Mouse (Mus musculus): ENCODE data around the gene 1700014D04Rik. TPM values are rescaled to one million over a fixed set of nuclear protein-coding genes. Genes with fewer than 3 reads are reported as not detected.
A peak's percentile ranks its signal among the peaks of the same experiment; 100 is the strongest.
"Not testable (repeated sequence)": the region's sequence is repeated elsewhere in the genome, so short reads cannot be mapped to it uniquely, and the experiment has no call there.

1700014D04Rik gene
- polyA plus RNA-seq (2014; fragmentation: Nextera tagmentation; extraction: Ambion mirVana) = 0.09 TPM in 2 replicates

DNA sequence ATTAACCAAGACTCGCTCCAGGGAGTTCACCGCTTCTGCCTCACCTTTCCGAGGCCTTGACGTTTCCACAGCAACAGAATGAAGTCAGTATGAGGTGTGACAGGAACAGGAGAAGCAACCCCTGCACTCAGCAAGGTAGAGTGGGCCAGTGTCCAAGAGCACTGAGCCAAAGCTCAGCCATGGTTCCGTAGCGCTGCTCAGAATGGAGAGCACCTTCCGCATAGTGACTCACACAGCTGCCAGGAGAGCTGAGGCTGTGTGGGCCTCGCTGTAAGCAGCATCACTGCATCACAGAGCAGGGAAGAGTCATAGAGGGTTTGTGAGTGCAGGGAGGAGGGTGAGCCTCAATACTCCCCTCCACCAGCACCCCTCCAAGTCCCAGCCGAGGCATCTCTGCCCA, at the start of gene 1700014D04Rik:
TSS of gene 1700014D04Rik (minus strand) at position 42 of the 400 bp plus-strand sequence.
- ATAC-seq (ENCODE audit: insufficient read depth, low FRiP score, low TSS enrichment) (no peak), DNase-seq (ENCODE audit: low spot score) (no peak)
- Histone ChIP-seq H3K27ac (ENCODE audit: low read depth, low read length) (no peak within 1 kb of the TSS), H3K27me3 (ENCODE audit: control insufficient read depth, insufficient read depth, low read length) (no peaks in the 10 kb centered on the region), H3K9me3 (ENCODE audit: control insufficient read depth, low read length) (no peaks in the 10 kb centered on the region), H3K36me3 (ENCODE audit: control insufficient read depth, insufficient read depth, low read length) (no peaks in the 10 kb centered on the region), H3K4me3 (ENCODE audit: low read depth, low read length) (no peak within 1 kb of the TSS), H3K4me2 (ENCODE audit: low read depth) (no peak within 1 kb of the TSS), H3K4me1 (ENCODE audit: control insufficient read depth, insufficient read depth, low read length) (no peaks in the 10 kb centered on the region), H3K9ac (ENCODE audit: low read length) (no peak within 1 kb of the TSS)
- WGBS = 90% methylated on average over 9 of the region's 9 CpGs

DNA sequence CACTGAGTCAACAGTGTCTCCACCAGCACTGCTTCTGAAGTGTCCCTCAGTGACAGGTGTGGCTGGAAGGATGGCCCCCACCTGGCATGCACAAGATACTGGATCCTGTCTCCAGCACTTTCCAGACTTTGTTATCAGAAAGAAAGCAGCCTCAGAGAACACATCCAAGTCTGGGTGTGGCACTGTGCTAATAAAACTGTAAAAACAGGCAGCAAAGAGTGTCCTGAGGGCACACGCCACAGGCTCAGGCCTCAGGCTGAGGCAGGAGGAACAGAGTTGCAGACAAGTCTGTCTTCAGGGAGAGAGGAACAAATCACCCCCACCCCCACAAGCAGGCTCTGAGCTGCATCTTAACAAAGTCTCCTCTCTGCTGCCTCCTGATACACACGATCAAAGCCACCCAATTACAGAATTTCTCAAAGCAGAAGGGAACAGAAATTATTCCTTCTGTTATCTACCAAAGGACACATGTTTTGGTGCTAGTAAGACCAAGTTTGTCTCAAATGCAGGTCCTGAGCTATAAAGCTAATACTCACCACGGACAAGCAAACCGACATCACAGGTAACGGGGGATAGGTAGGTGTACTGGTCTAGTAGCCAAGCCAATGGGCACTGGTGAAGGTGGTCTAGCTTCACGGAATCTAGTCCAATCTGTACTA, 49.4 kb upstream of the 1700014D04Rik start:
- no peak for DNase-seq (ENCODE audit: low spot score)
- H3K27ac ChIP-seq (ENCODE audit: low read depth, low read length) = no peak overlapping the region
- H3K4me1 ChIP-seq (ENCODE audit: control insufficient read depth, insufficient read depth, low read length) = no peaks in the 10 kb centered on the region
- H3K9me3 ChIP-seq (ENCODE audit: control insufficient read depth, low read length) = no peaks in the 10 kb centered on the region
- 92% methylated on average over 6 of the region's 6 CpGs for WGBS
- no peaks in the 10 kb centered on the region for H3K27me3 ChIP-seq (ENCODE audit: control insufficient read depth, insufficient read depth, low read length)
- no peak overlapping the region for H3K4me2 ChIP-seq (ENCODE audit: low read depth)
- no peak for ATAC-seq (ENCODE audit: insufficient read depth, low FRiP score, low TSS enrichment)
- H3K36me3 ChIP-seq (ENCODE audit: control insufficient read depth, insufficient read depth, low read length) = peaks cover 14% of the 10 kb centered on the region
- H3K4me3 ChIP-seq (ENCODE audit: low read depth, low read length) = no peak overlapping the region
- H3K9ac ChIP-seq (ENCODE audit: low read length) = no peak overlapping the region

DNA sequence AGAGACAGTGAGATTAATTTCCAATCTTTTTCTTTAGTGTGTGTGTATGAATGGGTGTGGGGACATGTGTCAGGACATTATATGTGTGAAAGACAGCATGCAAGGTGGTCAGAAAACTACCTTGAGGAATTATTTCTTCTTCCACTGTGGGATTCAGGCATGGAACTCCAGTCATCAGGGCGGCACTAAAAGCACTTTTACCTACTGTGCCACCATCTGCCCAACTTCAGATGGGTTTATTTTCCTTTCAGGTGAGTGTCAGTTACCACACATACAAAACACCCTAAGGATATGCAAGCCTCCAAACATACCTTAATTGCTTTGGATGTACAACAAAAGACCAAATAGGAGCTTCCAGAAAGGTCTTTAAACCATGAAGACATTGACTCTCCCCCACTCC, 48.2 kb upstream of the 1700014D04Rik start:
- peaks cover 14% of the 10 kb centered on the region for H3K36me3 ChIP-seq (ENCODE audit: control insufficient read depth, insufficient read depth, low read length)
- 100% methylated on average over 1 of the region's 1 CpGs for WGBS

DNA sequence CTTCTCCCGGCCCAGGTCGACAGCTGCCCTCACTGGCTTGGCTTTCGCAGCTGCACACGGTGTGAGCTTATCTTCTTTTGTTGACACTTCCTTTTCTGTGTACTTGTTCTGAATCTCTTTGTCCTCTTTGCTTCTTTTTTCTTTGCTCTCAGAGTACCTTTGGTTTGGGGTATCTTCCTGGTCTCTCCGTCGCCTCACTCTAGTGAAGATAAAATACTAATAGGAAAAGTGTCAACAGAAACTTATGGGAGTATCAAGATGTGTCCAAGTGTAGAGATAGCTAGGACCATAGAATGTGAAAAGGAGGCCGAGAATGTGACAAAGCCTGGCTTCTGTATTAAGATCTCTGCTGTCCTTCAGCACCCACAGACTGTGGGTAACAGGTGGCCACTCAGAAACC, 35.6 kb upstream of the 1700014D04Rik start, which contains the start of gene Gm49354:
TSS of gene Gm49354 (minus strand) at position 101 of the 400 bp plus-strand sequence.
- no peak within 1 kb of the TSS for H3K9ac ChIP-seq (ENCODE audit: low read length)
- DNase-seq (ENCODE audit: low spot score) = no peak
- H3K36me3 ChIP-seq (ENCODE audit: control insufficient read depth, insufficient read depth, low read length) = peaks cover 20% of the 10 kb centered on the region
- H3K9me3 ChIP-seq (ENCODE audit: control insufficient read depth, low read length) = no peaks in the 10 kb centered on the region
- no peak within 1 kb of the TSS for H3K4me2 ChIP-seq (ENCODE audit: low read depth)
- no peaks in the 10 kb centered on the region for H3K4me1 ChIP-seq (ENCODE audit: control insufficient read depth, insufficient read depth, low read length)
- H3K27ac ChIP-seq (ENCODE audit: low read depth, low read length) = no peak within 1 kb of the TSS
- no peak for ATAC-seq (ENCODE audit: insufficient read depth, low FRiP score, low TSS enrichment)
- H3K4me3 ChIP-seq (ENCODE audit: low read depth, low read length) = no peak within 1 kb of the TSS
- H3K27me3 ChIP-seq (ENCODE audit: control insufficient read depth, insufficient read depth, low read length) = no peaks in the 10 kb centered on the region
- WGBS = 94% methylated on average over 7 of the region's 7 CpGs

More for the DNA sequence above, 48.2 kb upstream of the 1700014D04Rik start:
- H3K9ac ChIP-seq (ENCODE audit: low read length) = no peak overlapping the region
- H3K27ac ChIP-seq (ENCODE audit: low read depth, low read length) = no peak overlapping the region
- DNase-seq (ENCODE audit: low spot score) = no peak
- H3K4me3 ChIP-seq (ENCODE audit: low read depth, low read length) = no peak overlapping the region
- H3K4me2 ChIP-seq (ENCODE audit: low read depth) = no peak overlapping the region
- no peaks in the 10 kb centered on the region for H3K4me1 ChIP-seq (ENCODE audit: control insufficient read depth, insufficient read depth, low read length)
- ATAC-seq (ENCODE audit: insufficient read depth, low FRiP score, low TSS enrichment) = no peak
- no peaks in the 10 kb centered on the region for H3K9me3 ChIP-seq (ENCODE audit: control insufficient read depth, low read length)
- H3K27me3 ChIP-seq (ENCODE audit: control insufficient read depth, insufficient read depth, low read length) = no peaks in the 10 kb centered on the region

DNA sequence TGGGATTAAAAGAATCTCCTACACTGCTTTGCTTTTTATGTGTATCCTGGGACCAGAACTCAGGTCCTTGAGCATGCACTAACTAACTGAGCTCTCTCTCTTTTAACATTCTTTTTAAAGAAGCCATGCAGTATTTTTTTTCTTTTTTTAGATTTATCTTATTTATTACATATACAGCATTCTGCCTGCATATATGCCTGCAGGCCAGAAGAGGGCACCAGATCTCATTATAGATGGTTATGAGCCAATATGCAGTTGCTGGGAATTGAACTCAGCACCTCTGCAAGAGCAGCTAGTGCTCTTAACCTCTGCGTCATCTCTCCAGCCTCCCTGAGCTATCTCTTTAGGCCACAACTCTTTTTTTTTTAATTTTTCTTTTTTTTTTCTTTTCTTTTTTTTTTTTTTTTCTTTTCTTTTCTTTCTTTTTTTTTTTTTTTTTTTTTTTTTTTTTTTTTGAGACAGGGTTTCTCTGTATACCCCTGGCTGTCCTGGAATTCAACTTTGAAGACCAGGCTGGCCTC, 33.3 kb upstream of the 1700014D04Rik start:
- not testable (repeated sequence) for H3K4me2 ChIP-seq (ENCODE audit: low read depth); H3K4me1 ChIP-seq (ENCODE audit: control insufficient read depth, insufficient read depth, low read length); H3K9ac ChIP-seq (ENCODE audit: low read length); H3K27me3 ChIP-seq (ENCODE audit: control insufficient read depth, insufficient read depth, low read length); H3K4me3 ChIP-seq (ENCODE audit: low read depth, low read length); H3K9me3 ChIP-seq (ENCODE audit: control insufficient read depth, low read length); ATAC-seq (ENCODE audit: insufficient read depth, low FRiP score, low TSS enrichment); H3K27ac ChIP-seq (ENCODE audit: low read depth, low read length); DNase-seq (ENCODE audit: low spot score)
- WGBS = 90% methylated on average over 1 of the region's 1 CpGs
- H3K36me3 ChIP-seq (ENCODE audit: control insufficient read depth, insufficient read depth, low read length) = peaks cover 12% of the 10 kb centered on the region

DNA sequence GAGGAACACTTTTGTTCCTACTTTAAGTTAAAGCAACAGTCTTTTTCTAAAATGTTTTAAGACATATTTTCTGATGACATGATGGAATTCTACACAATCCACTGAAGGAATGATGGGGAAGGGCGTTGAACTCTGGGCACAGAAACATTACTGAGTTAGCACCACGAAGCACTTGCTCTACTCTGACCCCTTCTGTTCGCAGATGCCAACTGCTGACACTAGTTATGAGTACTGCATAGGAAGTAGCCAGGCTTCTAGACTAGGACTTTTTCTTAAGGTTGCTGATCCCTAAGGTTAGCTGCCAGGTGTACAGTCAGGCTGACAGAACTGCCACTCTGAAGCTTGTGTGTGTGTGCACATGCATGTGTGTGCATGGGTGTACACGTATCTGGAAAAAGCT, 32.7 kb upstream of the 1700014D04Rik start:
- DNase-seq (ENCODE audit: low spot score) (no peak), ATAC-seq (ENCODE audit: insufficient read depth, low FRiP score, low TSS enrichment) (no peak)
- Histone ChIP-seq H3K9ac (ENCODE audit: low read length) (no peak overlapping the region), H3K4me2 (ENCODE audit: low read depth) (no peak overlapping the region), H3K9me3 (ENCODE audit: control insufficient read depth, low read length) (no peaks in the 10 kb centered on the region), H3K4me1 (ENCODE audit: control insufficient read depth, insufficient read depth, low read length) (no peaks in the 10 kb centered on the region), H3K27ac (ENCODE audit: low read depth, low read length) (no peak overlapping the region), H3K27me3 (ENCODE audit: control insufficient read depth, insufficient read depth, low read length) (no peaks in the 10 kb centered on the region), H3K36me3 (ENCODE audit: control insufficient read depth, insufficient read depth, low read length) (peaks cover 12% of the 10 kb centered on the region), H3K4me3 (ENCODE audit: low read depth, low read length) (no peak overlapping the region)
- 92% methylated on average over 4 of the region's 4 CpGs for WGBS

DNA sequence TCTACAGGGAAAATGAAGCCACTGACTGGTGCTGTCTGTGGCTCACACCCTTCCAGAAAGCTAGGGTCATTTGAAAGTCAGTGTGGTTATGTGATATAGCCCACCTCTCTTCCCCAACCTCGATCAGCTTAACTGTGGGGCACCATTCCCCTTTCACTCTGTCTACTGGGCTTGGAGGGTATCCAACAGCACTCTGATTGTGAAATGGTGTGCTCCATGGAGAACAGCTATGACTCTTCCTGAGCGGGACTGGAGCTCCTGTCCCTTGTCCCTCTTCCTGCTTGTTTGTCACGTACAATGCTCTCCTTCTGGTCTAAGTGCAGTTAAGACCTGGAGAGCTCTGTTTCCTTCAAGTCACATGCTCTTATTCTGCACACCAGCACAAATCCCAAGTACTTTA, 28.6 kb upstream of the 1700014D04Rik start:
- WGBS = 92% methylated on average over 3 of the region's 3 CpGs
- Histone ChIP-seq H3K27me3 (ENCODE audit: control insufficient read depth, insufficient read depth, low read length) (no peaks in the 10 kb centered on the region), H3K9me3 (ENCODE audit: control insufficient read depth, low read length) (no peaks in the 10 kb centered on the region), H3K9ac (ENCODE audit: low read length) (no peak overlapping the region), H3K4me1 (ENCODE audit: control insufficient read depth, insufficient read depth, low read length) (no peaks in the 10 kb centered on the region), H3K4me3 (ENCODE audit: low read depth, low read length) (no peak overlapping the region), H3K4me2 (ENCODE audit: low read depth) (no peak overlapping the region), H3K36me3 (ENCODE audit: control insufficient read depth, insufficient read depth, low read length) (peaks cover 3% of the 10 kb centered on the region), H3K27ac (ENCODE audit: low read depth, low read length) (no peak overlapping the region)
- no peak for DNase-seq (ENCODE audit: low spot score)
- ATAC-seq (ENCODE audit: insufficient read depth, low FRiP score, low TSS enrichment) = no peak

DNA sequence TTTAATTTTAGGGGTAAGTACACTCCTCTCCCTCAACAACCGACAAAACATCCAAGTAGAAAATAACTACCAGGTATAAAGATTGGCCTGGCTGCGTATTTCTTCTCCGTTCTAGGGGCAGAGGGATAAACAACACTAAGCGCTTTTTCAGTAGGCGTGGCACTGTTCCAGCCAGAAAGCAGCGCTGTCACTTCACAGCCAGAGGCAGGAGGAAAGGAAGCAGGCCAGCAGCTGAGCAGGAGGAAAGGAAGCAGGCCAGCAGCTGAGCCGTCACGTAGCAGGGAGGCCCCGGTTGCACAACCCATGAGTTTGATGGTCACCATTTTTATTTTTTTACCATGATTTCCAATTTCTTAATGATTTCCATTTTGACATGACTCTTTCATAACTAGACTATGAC, 24.7 kb upstream of the 1700014D04Rik start:
- H3K4me3 ChIP-seq (ENCODE audit: low read depth, low read length) = no peak overlapping the region
- ATAC-seq (ENCODE audit: insufficient read depth, low FRiP score, low TSS enrichment) = no peak
- no peaks in the 10 kb centered on the region; the same call in 1 of the 2 replicates for H3K36me3 ChIP-seq (ENCODE audit: control insufficient read depth, insufficient read depth, low read length)
- 0 out of 2 replicates have a peak overlapping the region, but pooled peaks have one; percentile 95 for H3K27ac ChIP-seq (ENCODE audit: low read depth, low read length)
- 74% methylated on average over 9 of the region's 9 CpGs for WGBS
- no peak for DNase-seq (ENCODE audit: low spot score)
- peaks cover 17% of the 10 kb centered on the region for H3K4me1 ChIP-seq (ENCODE audit: control insufficient read depth, insufficient read depth, low read length)
- H3K9me3 ChIP-seq (ENCODE audit: control insufficient read depth, low read length) = no peaks in the 10 kb centered on the region
- H3K27me3 ChIP-seq (ENCODE audit: control insufficient read depth, insufficient read depth, low read length) = no peaks in the 10 kb centered on the region
- H3K9ac ChIP-seq (ENCODE audit: low read length) = no peak overlapping the region
- H3K4me2 ChIP-seq (ENCODE audit: low read depth) = no peak overlapping the region

DNA sequence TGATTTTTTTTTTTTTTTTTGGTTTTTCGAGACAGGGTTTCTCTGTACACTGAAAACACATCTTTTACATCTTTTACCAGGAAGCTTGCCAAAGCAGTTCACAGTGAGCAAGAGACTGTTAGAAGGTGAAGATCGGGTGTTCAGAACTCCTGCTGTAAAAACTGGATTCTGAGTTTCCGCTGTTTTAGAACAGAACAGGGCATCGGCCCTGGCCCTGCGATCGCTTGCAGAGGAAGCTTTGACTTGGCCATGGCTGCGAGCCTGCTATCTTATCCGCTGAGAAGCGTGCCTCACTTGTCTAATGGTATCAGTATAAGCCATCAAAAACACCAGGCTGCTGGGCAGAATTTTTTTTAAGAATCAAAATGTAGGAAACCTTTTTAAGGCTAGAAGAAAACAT, 24.3 kb upstream of the 1700014D04Rik start:
- H3K4me2 ChIP-seq (ENCODE audit: low read depth) = peak overlapping the region; percentile 78
- H3K27me3 ChIP-seq (ENCODE audit: control insufficient read depth, insufficient read depth, low read length) = no peaks in the 10 kb centered on the region
- ATAC-seq (ENCODE audit: insufficient read depth, low FRiP score, low TSS enrichment) (no peak), DNase-seq (ENCODE audit: low spot score) (no peak)
- peak overlapping the region; percentile 95 for H3K27ac ChIP-seq (ENCODE audit: low read depth, low read length)
- H3K36me3 ChIP-seq (ENCODE audit: control insufficient read depth, insufficient read depth, low read length) = no peaks in the 10 kb centered on the region; the same call in 1 of the 2 replicates
- H3K4me3 ChIP-seq (ENCODE audit: low read depth, low read length) = peak overlapping the region; percentile 82; the same call in 1 of the 2 replicates
- H3K9ac ChIP-seq (ENCODE audit: low read length) = 0 out of 2 replicates have a peak overlapping the region, but pooled peaks have one; percentile 11
- WGBS = 78% methylated on average over 9 of the region's 9 CpGs
- H3K4me1 ChIP-seq (ENCODE audit: control insufficient read depth, insufficient read depth, low read length) = peaks cover 21% of the 10 kb centered on the region
- no peaks in the 10 kb centered on the region for H3K9me3 ChIP-seq (ENCODE audit: control insufficient read depth, low read length)

Data from neural tube, embryonic 11.5 days (tissue).